Mouse (Mus musculus) embryonic fibroblast, embryonic 13.5 days (primary cell): ENCODE data around the gene Calcrl.

Experiments
- CTCF ChIP-seq: IDR thresholded peaks from 2 replicates; pipeline ENCODE4 v1.5.1; 2011; ENCODE audit warnings: mild to moderate bottlenecking, control low read depth, low read length, moderate library complexity, borderline replicate concordance; ENCODE audit not compliant: insufficient read depth
- POLR2A ChIP-seq: IDR thresholded peaks from 2 replicates; pipeline ENCODE4 v1.6.1; 2011; ENCODE audit warnings: low read depth, mild to moderate bottlenecking, control low read depth, low read length, moderate library complexity

- TF ChIP-seq POLR2A = no peak
- no peak for TF ChIP-seq CTCF
Measured at GRCm38 (mm10) chr2:84457221-84457620, 32.0 kb upstream of the Calcrl start.
